Comparison of ENCODE assay signal across 18 mouse cellular contexts in the genomic region with DNA sequence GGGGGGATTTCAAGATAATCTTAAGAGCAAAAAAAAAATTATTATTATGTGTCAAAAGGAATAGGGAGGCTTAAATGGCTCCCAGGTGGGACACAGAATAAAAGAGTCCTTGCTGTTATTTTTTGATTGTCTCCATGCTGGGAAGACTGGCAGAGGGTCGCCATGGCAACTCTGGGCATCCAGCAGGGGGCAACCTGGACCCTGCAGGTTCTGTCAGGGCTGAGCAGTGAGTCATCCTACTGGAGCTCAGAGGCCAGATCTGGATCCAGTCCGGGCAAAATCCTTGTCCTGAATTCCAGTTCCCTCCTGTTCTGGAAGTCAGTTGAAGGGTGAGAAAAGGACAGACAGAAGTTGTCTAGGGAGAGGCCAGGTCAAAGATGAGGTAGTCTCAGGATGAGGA.
DNase-seq lines count a peak whose midpoint lies in the region; ATAC-seq and TF ChIP-seq lines count a peak whose summit lies in the region.
"Had no signal": no experiment of that assay in that cellular context is flagged by ENCODE, and none has a peak within 500 bp of the region (broad histone marks: within the 10 kb centered on the region; RNA-seq: fewer than 3 reads in every experiment).

No protein-coding gene starts in this region.

- H3K36me3 ChIP-seq in hindbrain, postnatal 0 days (ENCODE audit: insufficient read depth, low read length), result no peaks in the 10 kb centered on the region
- no peaks in the 10 kb centered on the region for H3K36me3 ChIP-seq in hindbrain, embryonic 14.5 days (replicated peaks; ENCODE audit: control insufficient read depth, insufficient read depth)
- H3K36me3 ChIP-seq in lung, embryonic 14.5 days (ENCODE audit: insufficient read depth), result no peaks in the 10 kb centered on the region
- H3K36me3 ChIP-seq: liver, embryonic 15.5 days; neural tube, embryonic 12.5 days had no signal

- H3K4me2 ChIP-seq in hindbrain, postnatal 0 days (ENCODE audit: low read depth, low read length), result no peak overlapping the region
- H3K4me2 ChIP-seq in hindbrain, embryonic 14.5 days (replicated peaks), result no peak overlapping the region
- H3K4me2 ChIP-seq in lung, embryonic 14.5 days, result no peak overlapping the region
- H3K4me2 ChIP-seq: liver, embryonic 15.5 days; neural tube, embryonic 12.5 days had no signal

- WGBS in hindbrain, postnatal 0 days, result 33% methylated on average over 2 of the region's 2 CpGs
- 42% methylated on average over 2 of the region's 2 CpGs for WGBS in hindbrain, embryonic 14.5 days
- 29% methylated on average over 2 of the region's 2 CpGs for WGBS in lung, embryonic 14.5 days
- 29% methylated on average over 2 of the region's 2 CpGs for WGBS in lung, adult 2 months

- DNase-seq in hindbrain, postnatal 0 days (ENCODE audit: low spot score), result peak; percentile 18
- DNase-seq in hindbrain, embryonic 14.5 days (ENCODE audit: low spot score), result no peak
- DNase-seq in lung, embryonic 14.5 days, result no peak
- DNase-seq in lung, adult 2 months, result no peak
- DNase-seq in ES-CJ7 (ENCODE audit: low read depth, low spot score) (peak; percentile 40), ZHBTc4 (ENCODE audit: low read depth, low spot score) (peak; percentile 23)
- DNase-seq in adrenal gland, adult 8-10 months, result no peak
- DNase-seq: cerebellum, adult 9-10 months; gastrocnemius, postnatal 25 days; heart, adult 2 months; heart, postnatal 4 days; kidney, adult 2 months; kidney, postnatal 36 days; right cerebral cortex, adult 18-20 months had no signal

- no peak overlapping the region for H3K9ac ChIP-seq in hindbrain, postnatal 0 days (replicated peaks; ENCODE audit: low read length)
- no peak overlapping the region for H3K9ac ChIP-seq in hindbrain, embryonic 14.5 days
- no peak overlapping the region for H3K9ac ChIP-seq in lung, embryonic 14.5 days
- H3K9ac ChIP-seq: liver, embryonic 15.5 days; neural tube, embryonic 12.5 days had no signal

- no peak for TF ChIP-seq POLR2A in lung, adult 2 months (IDR thresholded peaks at IDR 0.05; ENCODE audit: borderline replicate concordance, extremely low read depth, low read depth, low read length)

- no peak overlapping the region for H3K4me3 ChIP-seq in hindbrain, postnatal 0 days (ENCODE audit: low read length)
- H3K4me3 ChIP-seq in hindbrain, embryonic 14.5 days (replicated peaks; ENCODE audit: low read length), result no peak overlapping the region
- no peak overlapping the region for H3K4me3 ChIP-seq in lung, embryonic 14.5 days (ENCODE audit: low read depth, low read length)
- no peak overlapping the region for H3K4me3 ChIP-seq in lung, adult 2 months (replicated peaks; ENCODE audit: extremely low read depth, low read depth, low read length)
- H3K4me3 ChIP-seq: heart, adult 2 months; liver, embryonic 15.5 days; neural tube, embryonic 12.5 days had no signal

- no peaks in the 10 kb centered on the region for H3K27me3 ChIP-seq in hindbrain, postnatal 0 days (ENCODE audit: insufficient read depth, low read length)
- H3K27me3 ChIP-seq in hindbrain, embryonic 14.5 days (ENCODE audit: control insufficient read depth, insufficient read depth, low read length), result no peaks in the 10 kb centered on the region
- H3K27me3 ChIP-seq in lung, embryonic 14.5 days (ENCODE audit: insufficient read depth, low read length), result no peaks in the 10 kb centered on the region
- H3K27me3 ChIP-seq: liver, embryonic 15.5 days; neural tube, embryonic 12.5 days had no signal

- no peak overlapping the region for H3K27ac ChIP-seq in hindbrain, postnatal 0 days
- H3K27ac ChIP-seq in hindbrain, embryonic 14.5 days, result no peak overlapping the region
- no peak overlapping the region for H3K27ac ChIP-seq in lung, embryonic 14.5 days (ENCODE audit: low read depth)
- H3K27ac ChIP-seq: heart, adult 2 months; liver, embryonic 15.5 days; neural tube, embryonic 12.5 days had no signal

- no peak for ATAC-seq in hindbrain, postnatal 0 days
- ATAC-seq in hindbrain, embryonic 14.5 days (ENCODE audit: low FRiP score), result no peak
- no peak for ATAC-seq in lung, embryonic 14.5 days (ENCODE audit: insufficient read depth)
- ATAC-seq: forebrain, embryonic 14.5 days; hindbrain, embryonic 16.5 days had no signal

- no peaks in the 10 kb centered on the region for H3K9me3 ChIP-seq in hindbrain, postnatal 0 days (ENCODE audit: low read length)
- H3K9me3 ChIP-seq in hindbrain, embryonic 14.5 days (ENCODE audit: control insufficient read depth, low read length), result no peaks in the 10 kb centered on the region
- no peaks in the 10 kb centered on the region for H3K9me3 ChIP-seq in lung, embryonic 14.5 days (ENCODE audit: low read depth, low read length)
- H3K9me3 ChIP-seq: liver, embryonic 15.5 days; neural tube, embryonic 12.5 days had no signal

- H3K4me1 ChIP-seq in hindbrain, postnatal 0 days (ENCODE audit: insufficient read depth, low read length), result peaks cover 11% of the 10 kb centered on the region; the same call in 1 of the 2 replicates
- H3K4me1 ChIP-seq in hindbrain, embryonic 14.5 days (replicated peaks; ENCODE audit: control insufficient read depth, insufficient read depth, low read length), result peaks cover 15% of the 10 kb centered on the region
- no peaks in the 10 kb centered on the region for H3K4me1 ChIP-seq in lung, embryonic 14.5 days (ENCODE audit: insufficient read depth)
- no peaks in the 10 kb centered on the region for H3K4me1 ChIP-seq in lung, adult 2 months (ENCODE audit: control insufficient read depth, insufficient read depth, low read length)
- H3K4me1 ChIP-seq: liver, embryonic 15.5 days had no signal

- TF ChIP-seq CTCF in hindbrain, postnatal 0 days (IDR thresholded peaks at IDR 0.05; ENCODE audit: low read depth), result peak; percentile 42
- TF ChIP-seq CTCF in lung, embryonic 14.5 days (IDR thresholded peaks at IDR 0.05; ENCODE audit: low read depth), result peak; percentile 23; the same call in 1 of the 2 replicates
- TF ChIP-seq CTCF in lung, adult 2 months (IDR thresholded peaks at IDR 0.05; ENCODE audit: insufficient read depth, low read length), result no peak

Comparison
In these comparisons a context has a peak if more than half of its experiments do, and no peak if none do; other contexts are left out.
1. DNase-seq: peak in hindbrain, postnatal 0 days (single experiment), ES-CJ7 (single experiment) and ZHBTc4 (single experiment); none in hindbrain, embryonic 14.5 days (single experiment), lung, embryonic 14.5 days (single experiment), lung, adult 2 months (single experiment) and adrenal gland, adult 8-10 months (single experiment).